Mouse (Mus musculus): ENCODE measurements at regions not wholly inside any gene's neighbourhood (a gene's known extent, or its start where the extent isn't known, plus 50 kb on each side); places are given as distances from the start of the nearest gene placed in this dataset.

- Histone ChIP-seq H3K27ac (ENCODE audit: insufficient read depth, low read length) (no peak overlapping the region), H3K27me3 (ENCODE audit: control insufficient read depth, insufficient read depth, low read length) (no peaks in the 10 kb centered on the region), H3K4me3 (replicated peaks; ENCODE audit: insufficient read depth, low read depth, low read length) (no peak overlapping the region), H3K4me1 (ENCODE audit: control insufficient read depth, insufficient read depth, low read length) (no peaks in the 10 kb centered on the region)
- WGBS = 48% methylated on average over 12 of the region's 12 CpGs
- no peak for DNase-seq
- TF ChIP-seq CTCF (IDR thresholded peaks at IDR 0.05; ENCODE audit: borderline replicate concordance, insufficient read depth, low read depth, low read length) (no peak), POLR2A (IDR thresholded peaks at IDR 0.05; ENCODE audit: borderline replicate concordance, insufficient read depth, low read length) (no peak)
Measured at GRCm38 (mm10) chr10:91326661-91327312, 145.7 kb upstream of the Tmpo start.

GRCm38 (mm10) chr10:91326144-91326655 lies 145.1 kb upstream of the Tmpo start:
- 74% methylated on average over 8 of the region's 8 CpGs for WGBS
- no peak for DNase-seq
- no peaks in the 10 kb centered on the region for H3K27me3 ChIP-seq (ENCODE audit: control insufficient read depth, insufficient read depth, low read length)

GRCm38 (mm10) chr10:91321226-91321625 lies 140.1 kb upstream of the Tmpo start:
- Histone ChIP-seq H3K4me1 (ENCODE audit: control insufficient read depth, insufficient read depth, low read length) (no peaks in the 10 kb centered on the region), H3K27ac (ENCODE audit: insufficient read depth, low read length) (no peak overlapping the region), H3K27me3 (ENCODE audit: control insufficient read depth, insufficient read depth, low read length) (no peaks in the 10 kb centered on the region), H3K4me3 (replicated peaks; ENCODE audit: insufficient read depth, low read depth, low read length) (no peak overlapping the region)
- TF ChIP-seq CTCF (IDR thresholded peaks at IDR 0.05; ENCODE audit: borderline replicate concordance, insufficient read depth, low read depth, low read length) (no peak), POLR2A (IDR thresholded peaks at IDR 0.05; ENCODE audit: borderline replicate concordance, insufficient read depth, low read length) (no peak)
- no peak for DNase-seq
- WGBS = 61% methylated on average over 4 of the region's 4 CpGs

More at GRCm38 (mm10) chr10:91326144-91326655, 145.1 kb upstream of the Tmpo start:
- TF ChIP-seq CTCF (IDR thresholded peaks at IDR 0.05; ENCODE audit: borderline replicate concordance, insufficient read depth, low read depth, low read length) (no peak), POLR2A (IDR thresholded peaks at IDR 0.05; ENCODE audit: borderline replicate concordance, insufficient read depth, low read length) (no peak)
- no peak overlapping the region for H3K27ac ChIP-seq (ENCODE audit: insufficient read depth, low read length)
- H3K4me1 ChIP-seq (ENCODE audit: control insufficient read depth, insufficient read depth, low read length) = no peaks in the 10 kb centered on the region
- H3K4me3 ChIP-seq (replicated peaks; ENCODE audit: insufficient read depth, low read depth, low read length) = no peak overlapping the region

GRCm38 (mm10) chr10:91319442-91320112 lies 138.5 kb upstream of the Tmpo start:
- DNase-seq = no peak
- WGBS = 87% methylated on average over 10 of the region's 10 CpGs
- Histone ChIP-seq H3K27me3 (ENCODE audit: control insufficient read depth, insufficient read depth, low read length) (no peaks in the 10 kb centered on the region), H3K27ac (ENCODE audit: insufficient read depth, low read length) (no peak overlapping the region), H3K4me1 (ENCODE audit: control insufficient read depth, insufficient read depth, low read length) (no peaks in the 10 kb centered on the region), H3K4me3 (replicated peaks; ENCODE audit: insufficient read depth, low read depth, low read length) (no peak overlapping the region)
- TF ChIP-seq POLR2A (IDR thresholded peaks at IDR 0.05; ENCODE audit: borderline replicate concordance, insufficient read depth, low read length) = no peak
- no peak for TF ChIP-seq CTCF (IDR thresholded peaks at IDR 0.05; ENCODE audit: borderline replicate concordance, insufficient read depth, low read depth, low read length)

- Histone ChIP-seq H3K27me3 (ENCODE audit: control insufficient read depth, insufficient read depth, low read length) (no peaks in the 10 kb centered on the region), H3K27ac (ENCODE audit: insufficient read depth, low read length) (no peak overlapping the region), H3K4me1 (ENCODE audit: control insufficient read depth, insufficient read depth, low read length) (peaks cover 3% of the 10 kb centered on the region; the same call in 1 of the 2 replicates), H3K4me3 (replicated peaks; ENCODE audit: insufficient read depth, low read depth, low read length) (no peak overlapping the region)
- whole genome bisulfite sequencing = 91% methylated on average over 1 of the region's 1 CpGs
- TF ChIP-seq CTCF (IDR thresholded peaks at IDR 0.05; ENCODE audit: borderline replicate concordance, insufficient read depth, low read depth, low read length) (no peak), POLR2A (IDR thresholded peaks at IDR 0.05; ENCODE audit: borderline replicate concordance, insufficient read depth, low read length) (no peak)
- DNase-seq = no peak
Measured at GRCm38 (mm10) chr10:91314441-91314840, 133.3 kb upstream of the Tmpo start.

GRCm38 (mm10) chr10:91313316-91313715 lies 132.2 kb upstream of the Tmpo start:
- no peaks in the 10 kb centered on the region for H3K27me3 ChIP-seq (ENCODE audit: control insufficient read depth, insufficient read depth, low read length)
- no peak overlapping the region for H3K4me3 ChIP-seq (replicated peaks; ENCODE audit: insufficient read depth, low read depth, low read length)
- 6% methylated on average over 3 of the region's 3 CpGs for WGBS
- peaks cover 3% of the 10 kb centered on the region; the same call in 1 of the 2 replicates for H3K4me1 ChIP-seq (ENCODE audit: control insufficient read depth, insufficient read depth, low read length)
- DNase-seq = peak in 1 of 2 experiments; percentile 21
- no peak for TF ChIP-seq CTCF (IDR thresholded peaks at IDR 0.05; ENCODE audit: borderline replicate concordance, insufficient read depth, low read depth, low read length)
- TF ChIP-seq POLR2A (IDR thresholded peaks at IDR 0.05; ENCODE audit: borderline replicate concordance, insufficient read depth, low read length) = no peak
- no peak overlapping the region for H3K27ac ChIP-seq (ENCODE audit: insufficient read depth, low read length)

- Histone ChIP-seq H3K27me3 (ENCODE audit: control insufficient read depth, insufficient read depth, low read length) (no peaks in the 10 kb centered on the region), H3K27ac (ENCODE audit: insufficient read depth, low read length) (no peak overlapping the region), H3K4me3 (replicated peaks; ENCODE audit: insufficient read depth, low read depth, low read length) (no peak overlapping the region), H3K4me1 (ENCODE audit: control insufficient read depth, insufficient read depth, low read length) (peaks cover 3% of the 10 kb centered on the region; the same call in 1 of the 2 replicates)
- no peak for TF ChIP-seq POLR2A (IDR thresholded peaks at IDR 0.05; ENCODE audit: borderline replicate concordance, insufficient read depth, low read length)
- no peak for TF ChIP-seq CTCF (IDR thresholded peaks at IDR 0.05; ENCODE audit: borderline replicate concordance, insufficient read depth, low read depth, low read length)
- 68% methylated on average over 5 of the region's 5 CpGs for WGBS
- DNase-seq = no peak
Measured at GRCm38 (mm10) chr10:91312913-91313312, 131.8 kb upstream of the Tmpo start.

GRCm38 (mm10) chr10:91300067-91300466 lies 119.0 kb upstream of the Tmpo start:
- DNase-seq = peak in 1 of 2 experiments; percentile 14
- WGBS = 34% methylated on average over 7 of the region's 7 CpGs
- Histone ChIP-seq H3K27ac (ENCODE audit: insufficient read depth, low read length) (no peak overlapping the region), H3K4me1 (ENCODE audit: control insufficient read depth, insufficient read depth, low read length) (no peaks in the 10 kb centered on the region), H3K4me3 (replicated peaks; ENCODE audit: insufficient read depth, low read depth, low read length) (no peak overlapping the region), H3K27me3 (ENCODE audit: control insufficient read depth, insufficient read depth, low read length) (no peaks in the 10 kb centered on the region)
- no peak for TF ChIP-seq CTCF (IDR thresholded peaks at IDR 0.05; ENCODE audit: borderline replicate concordance, insufficient read depth, low read depth, low read length)
- TF ChIP-seq POLR2A (IDR thresholded peaks at IDR 0.05; ENCODE audit: borderline replicate concordance, insufficient read depth, low read length) = no peak
